Mouse (Mus musculus): Measurements from ENCODE around the gene Elk3. TPM values are rescaled to one million over a fixed set of nuclear protein-coding genes. Genes with fewer than 3 reads are reported as not detected.

The Elk3 gene
- polyA plus RNA-seq, 1 experiment from 2014 or later, result 4.6 TPM

DNA sequence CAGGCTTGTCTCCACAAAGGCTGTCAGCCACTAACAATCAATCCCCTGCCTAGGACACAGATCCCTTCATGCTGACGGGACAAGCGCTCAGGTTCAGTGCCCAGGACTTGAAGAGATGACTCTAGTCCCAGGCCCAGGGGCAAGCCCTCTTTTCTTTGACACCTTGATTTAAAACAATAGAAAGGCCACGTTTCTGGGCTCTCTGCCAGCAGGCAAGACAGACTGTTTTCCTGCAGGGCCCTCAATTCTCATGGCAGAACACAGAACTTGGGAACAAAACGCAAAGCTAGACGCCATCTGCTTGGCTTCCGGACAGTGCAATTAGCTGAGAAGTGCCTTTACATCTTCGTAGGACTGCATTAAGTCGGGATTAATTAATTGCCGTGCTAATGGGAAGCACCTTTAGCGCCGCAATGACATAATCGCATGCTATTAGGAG is 28.4 kb downstream of the Elk3 start:
- H3K36me3 ChIP-seq (ENCODE audit: control insufficient read depth, insufficient read depth), result no peaks in the 10 kb centered on the region; the same call in 1 of the 2 replicates
- no peak for ATAC-seq (ENCODE audit: low read depth)

GRCm38 (mm10) chr10:93281092-93281491 is 29.8 kb downstream of the Elk3 start:
- no peak overlapping the region for H3K4me2 ChIP-seq (ENCODE audit: low read depth, low read length)
- WGBS (ENCODE audit: insufficient replicate concordance), result 77% methylated on average over 7 of the region's 7 CpGs
- ATAC-seq (ENCODE audit: low read depth), result no peak
- H3K4me3 ChIP-seq (ENCODE audit: low read depth, low read length), result no peak overlapping the region
- no peaks in the 10 kb centered on the region for H3K27me3 ChIP-seq (ENCODE audit: control insufficient read depth, insufficient read depth, low read depth, low read length)
- H3K36me3 ChIP-seq (ENCODE audit: control insufficient read depth, insufficient read depth), result no peaks in the 10 kb centered on the region; the same call in 1 of the 2 replicates
- no peaks in the 10 kb centered on the region for H3K4me1 ChIP-seq (ENCODE audit: control insufficient read depth, low read depth, low read length)
- H3K27ac ChIP-seq (ENCODE audit: low read length), result no peak overlapping the region
- no peaks in the 10 kb centered on the region for H3K9me3 ChIP-seq (replicated peaks; ENCODE audit: control insufficient read depth, low read length)
- H3K9ac ChIP-seq (ENCODE audit: low read depth, low read length), result no peak overlapping the region

More for the DNA sequence above, 28.4 kb downstream of the Elk3 start:
- 70% methylated on average over 12 of the region's 12 CpGs for WGBS (ENCODE audit: insufficient replicate concordance)
- Histone ChIP-seq H3K9ac (ENCODE audit: low read depth, low read length) (no peak overlapping the region), H3K27ac (ENCODE audit: low read length) (no peak overlapping the region), H3K4me2 (ENCODE audit: low read depth, low read length) (no peak overlapping the region), H3K9me3 (replicated peaks; ENCODE audit: control insufficient read depth, low read length) (no peaks in the 10 kb centered on the region), H3K4me1 (ENCODE audit: control insufficient read depth, low read depth, low read length) (no peaks in the 10 kb centered on the region), H3K27me3 (ENCODE audit: control insufficient read depth, insufficient read depth, low read depth, low read length) (no peaks in the 10 kb centered on the region), H3K4me3 (ENCODE audit: low read depth, low read length) (no peak overlapping the region)

- Histone ChIP-seq H3K9me3 (replicated peaks; ENCODE audit: control insufficient read depth, low read length) (no peaks in the 10 kb centered on the region), H3K4me3 (ENCODE audit: low read depth, low read length) (no peak overlapping the region), H3K36me3 (ENCODE audit: control insufficient read depth, insufficient read depth) (no peaks in the 10 kb centered on the region; the same call in 1 of the 2 replicates), H3K4me2 (ENCODE audit: low read depth, low read length) (no peak overlapping the region), H3K27ac (ENCODE audit: low read length) (no peak overlapping the region), H3K27me3 (ENCODE audit: control insufficient read depth, insufficient read depth, low read depth, low read length) (no peaks in the 10 kb centered on the region), H3K4me1 (ENCODE audit: control insufficient read depth, low read depth, low read length) (no peaks in the 10 kb centered on the region), H3K9ac (ENCODE audit: low read depth, low read length) (no peak overlapping the region)
- WGBS (ENCODE audit: insufficient replicate concordance), result 70% methylated on average over 12 of the region's 12 CpGs
- no peak for ATAC-seq (ENCODE audit: low read depth)
These were observed 30.3 kb downstream of the Elk3 start for GRCm38 (mm10) chr10:93280586-93280985.

GRCm38 (mm10) chr10:93279062-93279461 is 31.9 kb downstream of the Elk3 start:
- no peaks in the 10 kb centered on the region for H3K27me3 ChIP-seq (ENCODE audit: control insufficient read depth, insufficient read depth, low read depth, low read length)
- H3K4me2 ChIP-seq (ENCODE audit: low read depth, low read length), result no peak overlapping the region
- no peaks in the 10 kb centered on the region; the same call in 1 of the 2 replicates for H3K36me3 ChIP-seq (ENCODE audit: control insufficient read depth, insufficient read depth)
- H3K9me3 ChIP-seq (replicated peaks; ENCODE audit: control insufficient read depth, low read length), result no peaks in the 10 kb centered on the region
- no peak overlapping the region for H3K27ac ChIP-seq (ENCODE audit: low read length)
- H3K4me1 ChIP-seq (ENCODE audit: control insufficient read depth, low read depth, low read length), result no peaks in the 10 kb centered on the region; the same call in 1 of the 2 replicates
- no peak overlapping the region for H3K4me3 ChIP-seq (ENCODE audit: low read depth, low read length)
- H3K9ac ChIP-seq (ENCODE audit: low read depth, low read length), result no peak overlapping the region
- no peak for ATAC-seq (ENCODE audit: low read depth)
- WGBS (ENCODE audit: insufficient replicate concordance), result 75% methylated on average over 9 of the region's 9 CpGs

GRCm38 (mm10) chr10:93278361-93278760 is 32.6 kb downstream of the Elk3 start:
- Histone ChIP-seq H3K9me3 (replicated peaks; ENCODE audit: control insufficient read depth, low read length) (no peaks in the 10 kb centered on the region), H3K27me3 (ENCODE audit: control insufficient read depth, insufficient read depth, low read depth, low read length) (no peaks in the 10 kb centered on the region), H3K4me1 (ENCODE audit: control insufficient read depth, low read depth, low read length) (no peaks in the 10 kb centered on the region; the same call in 1 of the 2 replicates), H3K4me3 (ENCODE audit: low read depth, low read length) (no peak overlapping the region), H3K36me3 (ENCODE audit: control insufficient read depth, insufficient read depth) (no peaks in the 10 kb centered on the region; the same call in 1 of the 2 replicates), H3K9ac (ENCODE audit: low read depth, low read length) (no peak overlapping the region), H3K4me2 (ENCODE audit: low read depth, low read length) (no peak overlapping the region), H3K27ac (ENCODE audit: low read length) (no peak overlapping the region)
- WGBS (ENCODE audit: insufficient replicate concordance), result 70% methylated on average over 8 of the region's 8 CpGs
- ATAC-seq (ENCODE audit: low read depth), result no peak

GRCm38 (mm10) chr10:93276857-93277256 is 34.1 kb downstream of the Elk3 start:
- no peaks in the 10 kb centered on the region for H3K9me3 ChIP-seq (replicated peaks; ENCODE audit: control insufficient read depth, low read length)
- no peaks in the 10 kb centered on the region; the same call in 1 of the 2 replicates for H3K36me3 ChIP-seq (ENCODE audit: control insufficient read depth, insufficient read depth)
- 60% methylated on average over 9 of the region's 9 CpGs for WGBS (ENCODE audit: insufficient replicate concordance)
- H3K4me3 ChIP-seq (ENCODE audit: low read depth, low read length), result no peak overlapping the region
- H3K27ac ChIP-seq (ENCODE audit: low read length), result no peak overlapping the region
- ATAC-seq (ENCODE audit: low read depth), result no peak
- H3K4me2 ChIP-seq (ENCODE audit: low read depth, low read length), result no peak overlapping the region
- H3K4me1 ChIP-seq (ENCODE audit: control insufficient read depth, low read depth, low read length), result no peaks in the 10 kb centered on the region; the same call in 1 of the 2 replicates
- no peaks in the 10 kb centered on the region for H3K27me3 ChIP-seq (ENCODE audit: control insufficient read depth, insufficient read depth, low read depth, low read length)
- H3K9ac ChIP-seq (ENCODE audit: low read depth, low read length), result no peak overlapping the region

GRCm38 (mm10) chr10:93276349-93276763 is 34.6 kb downstream of the Elk3 start:
- 46% methylated on average over 16 of the region's 16 CpGs for WGBS (ENCODE audit: insufficient replicate concordance)
- no peaks in the 10 kb centered on the region; the same call in 1 of the 2 replicates for H3K36me3 ChIP-seq (ENCODE audit: control insufficient read depth, insufficient read depth)
- H3K4me2 ChIP-seq (ENCODE audit: low read depth, low read length), result no peak overlapping the region
- H3K9ac ChIP-seq (ENCODE audit: low read depth, low read length), result no peak overlapping the region
- no peak overlapping the region for H3K4me3 ChIP-seq (ENCODE audit: low read depth, low read length)
- H3K27ac ChIP-seq (ENCODE audit: low read length), result no peak overlapping the region
- H3K9me3 ChIP-seq (replicated peaks; ENCODE audit: control insufficient read depth, low read length), result no peaks in the 10 kb centered on the region
- no peak for ATAC-seq (ENCODE audit: low read depth)
- H3K27me3 ChIP-seq (ENCODE audit: control insufficient read depth, insufficient read depth, low read depth, low read length), result no peaks in the 10 kb centered on the region
- no peaks in the 10 kb centered on the region; the same call in 1 of the 2 replicates for H3K4me1 ChIP-seq (ENCODE audit: control insufficient read depth, low read depth, low read length)

- Histone ChIP-seq H3K4me1 (ENCODE audit: control insufficient read depth, low read depth, low read length) (no peaks in the 10 kb centered on the region; the same call in 1 of the 2 replicates), H3K4me2 (ENCODE audit: low read depth, low read length) (no peak overlapping the region), H3K36me3 (ENCODE audit: control insufficient read depth, insufficient read depth) (no peaks in the 10 kb centered on the region; the same call in 1 of the 2 replicates), H3K9ac (ENCODE audit: low read depth, low read length) (no peak overlapping the region), H3K27ac (ENCODE audit: low read length) (no peak overlapping the region), H3K4me3 (ENCODE audit: low read depth, low read length) (no peak overlapping the region), H3K27me3 (ENCODE audit: control insufficient read depth, insufficient read depth, low read depth, low read length) (no peaks in the 10 kb centered on the region), H3K9me3 (replicated peaks; ENCODE audit: control insufficient read depth, low read length) (no peaks in the 10 kb centered on the region)
- 61% methylated on average over 25 of the region's 25 CpGs for WGBS (ENCODE audit: insufficient replicate concordance)
- no peak for ATAC-seq (ENCODE audit: low read depth)
These were observed 35.5 kb downstream of the Elk3 start for GRCm38 (mm10) chr10:93275212-93276136.

GRCm38 (mm10) chr10:93274277-93274696 is 36.6 kb downstream of the Elk3 start:
- no peaks in the 10 kb centered on the region for H3K27me3 ChIP-seq (ENCODE audit: control insufficient read depth, insufficient read depth, low read depth, low read length)
- no peak overlapping the region for H3K27ac ChIP-seq (ENCODE audit: low read length)
- ATAC-seq (ENCODE audit: low read depth), result no peak
- no peaks in the 10 kb centered on the region; the same call in 1 of the 2 replicates for H3K36me3 ChIP-seq (ENCODE audit: control insufficient read depth, insufficient read depth)
- no peaks in the 10 kb centered on the region; the same call in 1 of the 2 replicates for H3K4me1 ChIP-seq (ENCODE audit: control insufficient read depth, low read depth, low read length)
- H3K9ac ChIP-seq (ENCODE audit: low read depth, low read length), result no peak overlapping the region
- 36% methylated on average over 2 of the region's 2 CpGs for WGBS (ENCODE audit: insufficient replicate concordance)
- H3K4me2 ChIP-seq (ENCODE audit: low read depth, low read length), result no peak overlapping the region
- no peak overlapping the region for H3K4me3 ChIP-seq (ENCODE audit: low read depth, low read length)
- no peaks in the 10 kb centered on the region for H3K9me3 ChIP-seq (replicated peaks; ENCODE audit: control insufficient read depth, low read length)

All from liver, embryonic 16.5 days (tissue).